In genomic region chr12:85092214-85092613, GRCm38 (mm10) we compare ENCODE assay signal across 8 mouse cellular contexts. TPM values are rescaled to one million over a fixed set of nuclear protein-coding genes. Genes with fewer than 3 reads are reported as not detected.
DNase-seq lines count a peak whose midpoint lies in the region; ATAC-seq and TF ChIP-seq lines count a peak whose summit lies in the region.
"Had no signal": no experiment of that assay in that cellular context is flagged by ENCODE, and none has a peak within 500 bp of the region (broad histone marks: within the 10 kb centered on the region; RNA-seq: fewer than 3 reads in every experiment).

No protein-coding gene starts in this region.

- H3K9me3 ChIP-seq in lung, postnatal 0 days (ENCODE audit: low read length): no peaks in the 10 kb centered on the region
- H3K9me3 ChIP-seq: hindbrain, embryonic 15.5 days had no signal

- peak; percentile 65; the same call in 1 of the 2 replicates for TF ChIP-seq CTCF in bone marrow, adult 2 months (IDR thresholded peaks at IDR 0.05; ENCODE audit: control insufficient read depth, insufficient read depth, low read length)
- peak; percentile 77 for TF ChIP-seq CTCF in lung, postnatal 0 days (IDR thresholded peaks at IDR 0.05)

- no peak overlapping the region for H3K9ac ChIP-seq in lung, postnatal 0 days (replicated peaks; ENCODE audit: low read depth)
- H3K9ac ChIP-seq: hindbrain, embryonic 15.5 days had no signal

- no peak overlapping the region for H3K27ac ChIP-seq in bone marrow, adult 2 months (ENCODE audit: control insufficient read depth, insufficient read depth, low read depth, low read length, poor library complexity)
- no peak overlapping the region for H3K27ac ChIP-seq in lung, postnatal 0 days (ENCODE audit: low read length)
- H3K27ac ChIP-seq: hindbrain, embryonic 15.5 days had no signal

- H3K4me2 ChIP-seq in lung, postnatal 0 days (replicated peaks; ENCODE audit: low read depth, low read length): no peak overlapping the region
- H3K4me2 ChIP-seq: hindbrain, embryonic 15.5 days had no signal

- no peak overlapping the region for H3K4me3 ChIP-seq in bone marrow, adult 2 months (replicated peaks; ENCODE audit: control insufficient read depth, low read depth, low read length)
- no peak overlapping the region for H3K4me3 ChIP-seq in lung, postnatal 0 days (ENCODE audit: low read depth, low read length)
- H3K4me3 ChIP-seq: hindbrain, embryonic 15.5 days had no signal

- no peaks in the 10 kb centered on the region for H3K27me3 ChIP-seq in lung, postnatal 0 days (replicated peaks; ENCODE audit: insufficient read depth, low read length)
- H3K27me3 ChIP-seq: hindbrain, embryonic 15.5 days had no signal

- ATAC-seq in erythroblast, adult 5-6 weeks (replicated peaks; ENCODE audit: low FRiP score, poor library complexity, severe bottlenecking): peak; percentile 76
- ATAC-seq in lung, postnatal 0 days: peak; percentile 49; the same call in 1 of the 2 replicates

- no peak for TF ChIP-seq EP300 in lung, postnatal 0 days (IDR thresholded peaks at IDR 0.05)

- DNase-seq in 3T3-L1 (ENCODE audit: low read depth, low spot score) (peak; percentile 80), 416B (ENCODE audit: low read depth) (peak; percentile 82)
- peak; percentile 84 to 87 for DNase-seq in kidney, postnatal 25 days
- DNase-seq in lung, postnatal 0 days (ENCODE audit: low spot score): peak; percentile 86
- peak; percentile 36 to 43 for DNase-seq in right cerebral cortex, postnatal 36 days (ENCODE audit: low spot score in 2 of 2)

- no peak for TF ChIP-seq POLR2A in bone marrow, adult 2 months (IDR thresholded peaks at IDR 0.05; ENCODE audit: borderline replicate concordance, control insufficient read depth, low read depth, low read length)

- no peaks in the 10 kb centered on the region for H3K36me3 ChIP-seq in lung, postnatal 0 days (ENCODE audit: insufficient read depth, low read length)

- H3K4me1 ChIP-seq in bone marrow, adult 2 months (ENCODE audit: control insufficient read depth, insufficient read depth, low read length): peaks cover 1% of the 10 kb centered on the region; the same call in 1 of the 2 replicates
- H3K4me1 ChIP-seq in lung, postnatal 0 days (ENCODE audit: insufficient read depth, low read depth, low read length): 0 out of 2 replicates have a peak, but pooled peaks cover 3% of the 10 kb centered on the region

- 3% methylated on average over 3 of the region's 3 CpGs for WGBS in bone marrow, adult 2 months
- 6% methylated on average over 3 of the region's 3 CpGs for WGBS in lung, postnatal 0 days

RNA-seq across cellular contexts. Expression of gene Prox2, which starts 18.3 kb away (rescaled TPM):
- polyA plus RNA-seq in bone marrow, adult 2 months (2011; ENCODE audit: insufficient read depth, insufficient read length, low replicate concordance, missing spikeins): 2.2 and 2.9 TPM in 2 replicates
- total RNA-seq in erythroblast, adult 5-6 weeks (2015; ENCODE audit: low replicate concordance): not detected in 2 replicates
- total RNA-seq in erythroblast, adult 5-6 weeks (2017; ENCODE audit: low replicate concordance): 1.3 and 3.1 TPM in 2 replicates
- 3.7 and 5.6 TPM in 2 replicates for polyA plus RNA-seq in lung, postnatal 0 days (2015; fragmentation: Nextera tagmentation; extraction: Ambion mirVana)

RNA-seq across cellular contexts. Expression of gene Dlst, which starts 18.4 kb away (rescaled TPM):
- 87.0 and 102 TPM in 2 replicates for polyA plus RNA-seq in bone marrow, adult 2 months (2011; ENCODE audit: insufficient read depth, insufficient read length, low replicate concordance, missing spikeins)
- total RNA-seq in erythroblast, adult 5-6 weeks (2015; ENCODE audit: low replicate concordance): 21.1 and 53.9 TPM in 2 replicates
- 122 and 210 TPM in 2 replicates for total RNA-seq in erythroblast, adult 5-6 weeks (2017; ENCODE audit: low replicate concordance)
- polyA plus RNA-seq in lung, postnatal 0 days (2015; fragmentation: Nextera tagmentation; extraction: Ambion mirVana): 70.7 and 72.5 TPM in 2 replicates

RNA-seq across cellular contexts. Expression of gene Rps6kl1, which starts 58.9 kb away (rescaled TPM):
- 0.63 TPM in 1 of 2 replicates, not detected in the other for polyA plus RNA-seq in bone marrow, adult 2 months (2011; ENCODE audit: insufficient read depth, insufficient read length, low replicate concordance, missing spikeins)
- not detected in 2 replicates for total RNA-seq in erythroblast, adult 5-6 weeks (2015; ENCODE audit: low replicate concordance)
- total RNA-seq in erythroblast, adult 5-6 weeks (2017; ENCODE audit: low replicate concordance): not detected in 2 replicates
- 0.82 and 0.83 TPM in 2 replicates for polyA plus RNA-seq in lung, postnatal 0 days (2015; fragmentation: Nextera tagmentation; extraction: Ambion mirVana)
